9 mouse cellular contexts compared by ENCODE assay signal in genomic region chr5:101239298-101240118, GRCm38 (mm10).
A peak's percentile ranks its signal among the peaks of the same experiment; 100 is the strongest.
DNase-seq lines count a peak whose midpoint lies in the region; ATAC-seq and TF ChIP-seq lines count a peak whose summit lies in the region.
"Had no signal": no experiment of that assay in that cellular context is flagged by ENCODE, and none has a peak within 500 bp of the region (broad histone marks: within the 10 kb centered on the region; RNA-seq: fewer than 3 reads in every experiment).

No protein-coding gene starts in this region.

- DNase-seq in urinary bladder, postnatal 25 days (ENCODE audit: low spot score): no peak
- DNase-seq in adrenal gland, postnatal 4 days (ENCODE audit: low spot score in 2 of 2): no peak
- no peak for DNase-seq in layer of hippocampus, adult 8-10 months (ENCODE audit: low spot score in 2 of 2)
- no peak for DNase-seq in kidney, adult 11 months
- DNase-seq: gastrocnemius, postnatal 10 days had no signal

- 16% methylated on average over 16 of the region's 16 CpGs for WGBS in liver, embryonic 15.5 days (ENCODE audit: insufficient replicate concordance)
- 55% methylated on average over 16 of the region's 16 CpGs for WGBS in small intestine, adult 2 months

- ATAC-seq in CD4-positive, CD25-positive, alpha-beta regulatory T cell, adult 4 months: peak; percentile 81
- peak; percentile 89 for ATAC-seq in common myeloid progenitor, adult 5-6 weeks (replicated peaks; ENCODE audit: low read depth, poor library complexity, severe bottlenecking)
- ATAC-seq in liver, embryonic 15.5 days (ENCODE audit: insufficient read depth): no peak

- no peak for TF ChIP-seq CTCF in small intestine, adult 2 months (IDR thresholded peaks at IDR 0.05; ENCODE audit: extremely low read depth, insufficient read length, insufficient replicate concordance, low read depth, low read length)

- TF ChIP-seq POLR2A in small intestine, adult 2 months (IDR thresholded peaks at IDR 0.05; ENCODE audit: low read depth, low read length): no peak

- peak overlapping the region; percentile 39 for H3K4me3 ChIP-seq in liver, embryonic 15.5 days (replicated peaks)
- H3K4me3 ChIP-seq in small intestine, adult 2 months (ENCODE audit: low read depth, low read length): peak overlapping the region; percentile 67

- no peaks in the 10 kb centered on the region for H3K27me3 ChIP-seq in liver, embryonic 15.5 days
- H3K27me3 ChIP-seq in small intestine, adult 2 months (ENCODE audit: control insufficient read depth, insufficient read depth, low read length): no peaks in the 10 kb centered on the region

- H3K36me3 ChIP-seq in liver, embryonic 15.5 days (replicated peaks): no peaks in the 10 kb centered on the region
- no peaks in the 10 kb centered on the region for H3K36me3 ChIP-seq in small intestine, adult 2 months (ENCODE audit: control insufficient read depth, insufficient read depth, low read length)

- no peaks in the 10 kb centered on the region for H3K9me3 ChIP-seq in liver, embryonic 15.5 days (replicated peaks)

- H3K27ac ChIP-seq in liver, embryonic 15.5 days (replicated peaks): no peak overlapping the region
- no peak overlapping the region for H3K27ac ChIP-seq in small intestine, adult 2 months (ENCODE audit: insufficient read depth, low read depth, low read length)

- peak overlapping the region; percentile 27 for H3K4me2 ChIP-seq in liver, embryonic 15.5 days

- H3K4me1 ChIP-seq in liver, embryonic 15.5 days (replicated peaks): no peaks in the 10 kb centered on the region
- H3K4me1 ChIP-seq in small intestine, adult 2 months (ENCODE audit: control insufficient read depth, insufficient read depth, insufficient read length, low read length): no peaks in the 10 kb centered on the region

- no peak overlapping the region for H3K9ac ChIP-seq in liver, embryonic 15.5 days
